ENCODE assay signal across 8 mouse cellular contexts in the genomic region with DNA sequence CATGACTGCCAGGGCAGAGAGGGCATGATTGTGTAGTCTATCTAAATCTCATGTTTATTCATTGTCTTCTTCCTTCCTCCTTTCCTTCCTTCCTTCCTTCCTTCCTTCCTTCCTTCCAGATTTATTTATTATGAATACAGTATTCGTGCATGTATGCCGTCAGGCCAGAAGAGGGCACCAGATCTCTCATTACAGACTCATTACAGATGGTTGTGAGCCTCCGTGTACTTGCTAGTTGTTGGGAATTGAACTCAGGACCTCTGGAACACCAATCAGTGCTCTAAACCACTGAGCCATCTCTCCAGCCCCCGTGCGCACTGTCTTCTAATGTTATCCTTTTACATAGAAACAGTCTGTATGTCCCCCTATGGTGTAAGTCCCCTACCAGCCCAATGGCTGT.
DNase-seq lines count a peak whose midpoint lies in the region; ATAC-seq and TF ChIP-seq lines count a peak whose summit lies in the region.

No protein-coding gene starts in this region.

- H3K4me1 ChIP-seq in embryonic facial prominence, embryonic 10.5 days = peaks cover 6% of the 10 kb centered on the region

- H3K27me3 ChIP-seq in embryonic facial prominence, embryonic 10.5 days (replicated peaks; ENCODE audit: low read depth, poor library complexity, severe bottlenecking) = no peaks in the 10 kb centered on the region

- no peak for ATAC-seq in CD4-positive, CD25-positive, alpha-beta regulatory T cell, adult 4 months
- ATAC-seq in megakaryocyte, adult 5-6 weeks (ENCODE audit: poor library complexity, severe bottlenecking) = 0 out of 2 replicates have a peak, but pooled peaks have one; percentile 35

- no peak overlapping the region for H3K27ac ChIP-seq in left cerebral cortex, adult 2 months
- no peak overlapping the region for H3K27ac ChIP-seq in embryonic facial prominence, embryonic 10.5 days (replicated peaks)

- 26% methylated on average over 5 of the region's 5 CpGs for WGBS in embryonic facial prominence, embryonic 10.5 days

- TF ChIP-seq CTCF in left cerebral cortex, adult 2 months (IDR thresholded peaks at IDR 0.05) = peak; percentile 66

- H3K36me3 ChIP-seq in embryonic facial prominence, embryonic 10.5 days (replicated peaks) = no peaks in the 10 kb centered on the region

- DNase-seq in CD4-positive, CD25-positive, alpha-beta regulatory T cell, adult 2 months (ENCODE audit: low read depth, low spot score) = peak; percentile 22
- no peak for DNase-seq in left cerebral cortex, adult 2 months (ENCODE audit: extremely low spot score in 1 of 2, low spot score in 2 of 2)
- DNase-seq in left cerebral cortex, adult 9 months (ENCODE audit: low spot score in 2 of 2) = no peak
- peak; percentile 56 for DNase-seq in ZHBTc4 (ENCODE audit: low read depth, low spot score)
- DNase-seq in embryonic facial prominence, embryonic 10.5 days (ENCODE audit: low spot score) = peak; percentile 48
- DNase-seq in left cerebral cortex, postnatal 25 days (ENCODE audit: low spot score in 2 of 2) = no peak

- no peak overlapping the region for H3K4me3 ChIP-seq in left cerebral cortex, adult 2 months
- H3K4me3 ChIP-seq in embryonic facial prominence, embryonic 10.5 days = no peak overlapping the region

- H3K9me3 ChIP-seq in embryonic facial prominence, embryonic 10.5 days = no peaks in the 10 kb centered on the region

- intact Hi-C loops in left cerebral cortex, adult 2 months (cut with DNase I) = loop anchor here (1.0 to 5.0 kb wide), 2 partner anchors 301 to 409 kb away; no protein-coding TSS in a partner anchor
- intact Hi-C loops in left cerebral cortex, postnatal 25 days (cut with DNase I) = no loop called here

Comparison
In these comparisons a context has a peak if more than half of its experiments do, and no peak if none do; other contexts are left out.
1. DNase-seq: peak in CD4-positive, CD25-positive, alpha-beta regulatory T cell, adult 2 months (single experiment), ZHBTc4 (single experiment) and embryonic facial prominence, embryonic 10.5 days (single experiment); none in left cerebral cortex, adult 2 months (0 of 2), left cerebral cortex, adult 9 months (0 of 2) and left cerebral cortex, postnatal 25 days (0 of 2).